Mouse (Mus musculus) E14TG2a.4 (cell line): Measurements from ENCODE around the gene Itprip.

Experiments used
- CTCF ChIP-seq: conservative IDR thresholded peaks from 2 replicates; pipeline ENCODE4 v1.5.1; 2014; ENCODE audit warnings: low read length
- NANOG ChIP-seq: IDR thresholded peaks from 2 replicates; pipeline ENCODE4 v1.6.1; 2014; ENCODE audit warnings: borderline replicate concordance, low read length, mixed read lengths
- POU5F1 ChIP-seq: IDR thresholded peaks from 2 replicates; pipeline ENCODE4 v1.6.1; 2014; ENCODE audit warnings: low read length, borderline replicate concordance

DNA sequence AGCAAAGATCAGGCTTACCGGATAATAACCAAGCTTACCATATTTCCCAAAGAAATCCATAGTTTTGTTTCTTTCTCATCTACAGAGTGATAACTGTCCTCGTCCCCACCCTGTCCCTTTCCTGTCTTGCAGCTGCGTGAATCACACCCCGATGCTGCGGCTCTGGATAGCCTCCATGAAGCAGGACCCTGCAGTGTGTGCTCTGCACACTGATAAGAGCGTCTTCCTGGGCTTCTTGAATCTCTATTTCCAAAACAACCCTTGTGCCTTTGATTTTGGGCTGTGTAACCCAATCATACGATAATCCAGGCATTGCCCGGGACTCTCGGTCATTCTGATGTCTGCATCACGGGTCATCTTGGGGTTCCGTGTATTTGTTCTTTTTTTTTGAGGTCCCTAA is 33.2 kb downstream of the Itprip start:
- TF ChIP-seq CTCF = no peak
- TF ChIP-seq POU5F1 = no peak
- TF ChIP-seq NANOG = no peak
